Mouse (Mus musculus): ENCODE data around the gene Trim2. TPM values are rescaled to one million over a fixed set of nuclear protein-coding genes. Genes with fewer than 3 reads are reported as not detected.

Gene Trim2
- polyA plus RNA-seq, 1 experiment, result 2.4 TPM

DNA sequence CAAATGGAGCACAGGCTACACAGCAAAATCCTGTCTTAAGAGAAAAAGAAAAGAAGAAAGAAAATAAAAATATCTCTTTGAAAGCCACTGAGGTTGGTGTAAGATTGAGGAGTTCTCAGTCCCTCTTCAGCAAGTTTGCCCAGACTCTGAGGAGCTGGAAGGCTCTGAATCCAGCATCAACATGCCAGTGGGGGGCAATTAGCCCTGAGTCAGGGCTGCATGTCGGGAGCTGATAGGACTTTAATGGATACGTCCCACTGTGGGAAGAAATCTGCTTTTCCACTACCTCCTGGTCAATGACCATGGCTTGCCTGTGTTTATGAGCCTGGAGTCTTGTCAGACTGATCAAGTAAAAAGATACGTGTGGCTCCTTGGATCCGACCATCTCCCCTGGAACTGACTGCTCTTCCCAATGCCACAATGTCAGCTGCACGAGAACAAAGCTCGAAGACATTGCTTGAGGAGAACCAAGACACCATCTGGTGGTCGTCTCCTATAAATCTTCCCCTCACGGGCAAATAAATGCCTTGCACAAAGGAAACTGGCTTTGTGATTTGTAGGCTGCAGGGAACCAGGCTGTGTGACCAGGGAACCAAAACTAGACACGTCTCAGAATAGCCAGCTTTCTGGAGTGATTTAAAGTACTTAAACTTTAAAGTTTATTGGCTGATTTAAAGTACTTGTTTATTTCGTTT, 39.9 kb upstream of the Trim2 start:
- TF ChIP-seq CTCF (IDR thresholded peaks at IDR 0.05; ENCODE audit: control insufficient read depth, insufficient read depth, insufficient read length) (no peak), MYOD1 (IDR thresholded peaks at IDR 0.05; ENCODE audit: control insufficient read depth, insufficient read length, low read depth) (no peak), CEBPB (IDR thresholded peaks at IDR 0.05; ENCODE audit: low read depth) (no peak), MYOG (IDR thresholded peaks at IDR 0.05; ENCODE audit: control insufficient read depth, extremely low read depth, insufficient read length) (no peak), FOSL1 (IDR thresholded peaks at IDR 0.05; ENCODE audit: insufficient read depth, low read length, poor library complexity, severe bottlenecking) (no peak), MAX (IDR thresholded peaks at IDR 0.05) (no peak), USF1 (IDR thresholded peaks at IDR 0.05; ENCODE audit: low read depth) (no peak)
- Histone ChIP-seq H3ac (ENCODE audit: control insufficient read depth, insufficient read length, low read depth) (no peak overlapping the region), H3K36me3 (ENCODE audit: control insufficient read depth, insufficient read depth) (no peaks in the 10 kb centered on the region), H3K4me3 (ENCODE audit: insufficient read depth, poor library complexity, severe bottlenecking) (no peak overlapping the region), H3K27me3 (ENCODE audit: control insufficient read depth, insufficient read depth, insufficient read length) (no peaks in the 10 kb centered on the region), H3K79me2 (ENCODE audit: control insufficient read depth, insufficient read depth) (no peaks in the 10 kb centered on the region), H3K79me3 (ENCODE audit: low read depth) (no peaks in the 10 kb centered on the region)

DNA sequence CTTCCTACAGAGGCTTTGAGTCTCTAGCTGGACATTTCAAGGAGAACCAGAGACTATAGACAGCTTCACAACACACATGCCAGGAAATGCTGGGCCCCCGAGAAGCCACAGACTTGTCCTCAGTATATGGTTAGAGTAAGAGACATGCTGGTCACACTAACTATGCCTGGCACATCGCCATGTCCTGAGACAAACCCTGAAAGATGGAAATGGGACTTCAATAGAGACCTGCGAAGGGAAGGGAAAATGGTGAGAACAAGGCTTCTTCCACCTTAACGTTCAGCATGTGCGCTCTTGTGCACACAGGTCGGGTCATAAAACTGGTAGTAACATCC, 38.9 kb upstream of the Trim2 start:
- no peak for TF ChIP-seq USF1 (IDR thresholded peaks at IDR 0.05; ENCODE audit: low read depth)
- TF ChIP-seq CEBPB (IDR thresholded peaks at IDR 0.05; ENCODE audit: low read depth), result no peak
- no peak for TF ChIP-seq MAX (IDR thresholded peaks at IDR 0.05)
- no peak for TF ChIP-seq MYOD1 (IDR thresholded peaks at IDR 0.05; ENCODE audit: control insufficient read depth, insufficient read length, low read depth)
- H3K27me3 ChIP-seq (ENCODE audit: control insufficient read depth, insufficient read depth, insufficient read length), result no peaks in the 10 kb centered on the region
- H3K79me2 ChIP-seq (ENCODE audit: control insufficient read depth, insufficient read depth), result no peaks in the 10 kb centered on the region
- H3K79me3 ChIP-seq (ENCODE audit: low read depth), result no peaks in the 10 kb centered on the region
- H3ac ChIP-seq (ENCODE audit: control insufficient read depth, insufficient read length, low read depth), result no peak overlapping the region
- H3K36me3 ChIP-seq (ENCODE audit: control insufficient read depth, insufficient read depth), result no peaks in the 10 kb centered on the region
- no peak overlapping the region for H3K4me3 ChIP-seq (ENCODE audit: insufficient read depth, poor library complexity, severe bottlenecking)

DNA sequence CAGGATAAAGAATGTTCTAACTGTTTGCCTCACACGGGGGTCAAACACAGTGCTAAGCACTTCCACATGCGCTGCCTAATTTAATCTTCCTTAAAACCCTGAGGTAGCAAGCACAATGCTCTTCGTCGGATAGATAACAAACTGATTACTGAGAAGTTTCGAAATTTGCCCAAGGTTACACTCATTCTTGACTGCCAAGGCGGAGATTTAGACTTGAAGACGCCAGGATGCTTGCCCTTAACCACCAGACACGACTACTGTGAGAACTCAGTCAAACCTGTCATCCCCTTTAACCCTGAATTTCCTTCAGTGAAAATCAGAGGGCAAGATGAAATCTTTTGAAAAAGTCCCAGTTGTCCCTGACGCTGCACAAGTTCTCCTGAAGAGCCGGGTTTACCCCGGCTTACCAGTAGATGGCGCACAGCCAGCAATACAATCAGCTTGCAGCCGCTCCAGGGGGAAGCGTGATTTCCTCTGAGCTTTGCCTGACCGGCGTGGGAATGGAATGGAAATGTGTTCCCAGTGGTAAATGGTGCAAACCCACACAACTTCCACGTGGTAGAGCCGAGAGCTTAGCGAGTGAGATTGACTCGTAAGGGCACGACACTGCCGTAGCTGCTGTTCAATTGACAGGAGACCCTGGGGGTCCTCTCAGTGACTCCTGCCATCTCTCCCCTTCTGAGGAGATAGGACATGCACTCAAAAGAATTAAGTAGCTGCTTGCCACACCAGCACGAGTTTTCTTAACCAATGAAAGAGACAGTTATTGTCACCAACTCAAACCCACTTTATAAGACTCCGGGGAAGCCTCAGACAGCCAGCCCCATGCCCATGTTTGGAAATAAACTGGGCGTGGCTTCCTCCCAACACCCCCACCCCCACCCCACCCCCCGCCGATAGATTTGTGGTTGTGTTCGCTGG, 38.3 kb upstream of the Trim2 start:
- no peak for TF ChIP-seq CEBPB (IDR thresholded peaks at IDR 0.05; ENCODE audit: low read depth)
- peak; percentile 70 for TF ChIP-seq CTCF (IDR thresholded peaks at IDR 0.05; ENCODE audit: control insufficient read depth, insufficient read depth, insufficient read length)
- peak; percentile 50 for TF ChIP-seq MAX (IDR thresholded peaks at IDR 0.05)
- TF ChIP-seq USF1 (IDR thresholded peaks at IDR 0.05; ENCODE audit: low read depth), result no peak
- TF ChIP-seq FOSL1 (IDR thresholded peaks at IDR 0.05; ENCODE audit: insufficient read depth, low read length, poor library complexity, severe bottlenecking), result no peak
- TF ChIP-seq MYOD1 (IDR thresholded peaks at IDR 0.05; ENCODE audit: control insufficient read depth, insufficient read length, low read depth), result no peak
- no peak for TF ChIP-seq MYOG (IDR thresholded peaks at IDR 0.05; ENCODE audit: control insufficient read depth, extremely low read depth, insufficient read length)

DNA sequence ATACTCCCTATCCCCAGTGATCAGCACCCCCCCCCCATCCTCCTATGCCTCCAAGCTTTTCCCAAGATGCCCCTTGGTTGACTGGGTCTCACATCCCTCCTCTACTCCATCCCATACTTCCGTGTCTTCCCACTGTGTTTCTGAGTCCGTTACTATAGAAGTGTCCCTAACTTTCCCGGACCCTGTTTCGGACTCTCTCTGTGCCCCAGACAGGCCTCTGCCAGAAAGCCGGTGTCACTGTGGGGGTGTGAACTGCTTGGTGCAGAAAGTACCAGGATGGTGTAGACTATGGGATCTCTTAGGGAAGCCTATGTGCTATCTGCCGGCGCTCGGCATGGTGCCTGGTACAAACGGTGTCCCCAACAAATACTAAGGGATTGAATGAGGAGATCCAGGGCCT, 36.4 kb upstream of the Trim2 start:
- Histone ChIP-seq H3K4me3 (ENCODE audit: insufficient read depth, poor library complexity, severe bottlenecking) (no peak overlapping the region), H3K79me2 (ENCODE audit: control insufficient read depth, insufficient read depth) (no peaks in the 10 kb centered on the region), H3K27me3 (ENCODE audit: control insufficient read depth, insufficient read depth, insufficient read length) (no peaks in the 10 kb centered on the region), H3K36me3 (ENCODE audit: control insufficient read depth, insufficient read depth) (no peaks in the 10 kb centered on the region), H3K79me3 (ENCODE audit: low read depth) (no peaks in the 10 kb centered on the region), H3ac (ENCODE audit: control insufficient read depth, insufficient read length, low read depth) (no peak overlapping the region)
- TF ChIP-seq FOSL1 (IDR thresholded peaks at IDR 0.05; ENCODE audit: insufficient read depth, low read length, poor library complexity, severe bottlenecking) (no peak), CEBPB (IDR thresholded peaks at IDR 0.05; ENCODE audit: low read depth) (no peak), MAX (IDR thresholded peaks at IDR 0.05) (no peak), MYOG (IDR thresholded peaks at IDR 0.05; ENCODE audit: control insufficient read depth, extremely low read depth, insufficient read length) (no peak)

More for the DNA sequence above, 38.3 kb upstream of the Trim2 start:
- Histone ChIP-seq H3K27me3 (ENCODE audit: control insufficient read depth, insufficient read depth, insufficient read length) (no peaks in the 10 kb centered on the region), H3K79me3 (ENCODE audit: low read depth) (no peaks in the 10 kb centered on the region), H3ac (ENCODE audit: control insufficient read depth, insufficient read length, low read depth) (peak overlapping the region; percentile 72), H3K4me3 (ENCODE audit: insufficient read depth, poor library complexity, severe bottlenecking) (no peak overlapping the region), H3K36me3 (ENCODE audit: control insufficient read depth, insufficient read depth) (no peaks in the 10 kb centered on the region), H3K79me2 (ENCODE audit: control insufficient read depth, insufficient read depth) (no peaks in the 10 kb centered on the region)

DNA sequence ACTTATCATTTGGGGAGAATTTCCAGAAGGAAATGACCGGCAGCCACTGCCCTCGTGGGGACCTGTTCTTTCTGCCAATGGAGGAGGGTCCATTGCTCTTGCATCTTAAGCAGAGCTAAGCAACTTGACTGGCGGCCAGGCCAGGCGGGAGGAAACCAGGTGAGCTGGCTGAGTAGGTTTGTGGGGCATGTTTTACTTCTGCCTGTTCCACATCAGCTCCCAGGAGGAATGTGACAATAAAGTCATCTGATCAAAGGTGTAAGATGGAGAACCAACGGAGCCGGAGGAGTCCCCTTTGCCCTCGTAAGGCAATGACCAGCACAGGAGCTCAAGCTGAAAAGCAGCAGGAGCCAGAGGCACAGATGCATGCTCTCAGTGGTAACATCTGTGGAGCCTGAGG, 35.1 kb upstream of the Trim2 start:
- H3K79me2 ChIP-seq (ENCODE audit: control insufficient read depth, insufficient read depth), result no peaks in the 10 kb centered on the region
- TF ChIP-seq CEBPB (IDR thresholded peaks at IDR 0.05; ENCODE audit: low read depth), result no peak
- TF ChIP-seq FOSL1 (IDR thresholded peaks at IDR 0.05; ENCODE audit: insufficient read depth, low read length, poor library complexity, severe bottlenecking), result no peak
- no peak for TF ChIP-seq MAX (IDR thresholded peaks at IDR 0.05)
- no peak for TF ChIP-seq USF1 (IDR thresholded peaks at IDR 0.05; ENCODE audit: low read depth)
- no peak for TF ChIP-seq MYOD1 (IDR thresholded peaks at IDR 0.05; ENCODE audit: control insufficient read depth, insufficient read length, low read depth)
- no peak for TF ChIP-seq MYOG (IDR thresholded peaks at IDR 0.05; ENCODE audit: control insufficient read depth, extremely low read depth, insufficient read length)
- TF ChIP-seq CTCF (IDR thresholded peaks at IDR 0.05; ENCODE audit: control insufficient read depth, insufficient read depth, insufficient read length), result no peak
- no peaks in the 10 kb centered on the region for H3K79me3 ChIP-seq (ENCODE audit: low read depth)
- H3K36me3 ChIP-seq (ENCODE audit: control insufficient read depth, insufficient read depth), result no peaks in the 10 kb centered on the region
- no peak overlapping the region for H3ac ChIP-seq (ENCODE audit: control insufficient read depth, insufficient read length, low read depth)
- H3K27me3 ChIP-seq (ENCODE audit: control insufficient read depth, insufficient read depth, insufficient read length), result no peaks in the 10 kb centered on the region
- H3K4me3 ChIP-seq (ENCODE audit: insufficient read depth, poor library complexity, severe bottlenecking), result no peak overlapping the region

Data from C2C12 (cell line).